Mouse (Mus musculus) small intestine, adult 2 months (tissue): ENCODE results near the gene Rbms1. TPM values are rescaled to one million over a fixed set of nuclear protein-coding genes. Genes with fewer than 3 reads are reported as not detected.

Source experiments
- H3K27ac ChIP-seq: fragments of 200-500 bp; 2 replicates; pipeline ENCODE4 v1.5.1; 2012; ENCODE audit warnings: low read depth, low read length, control low read depth, inconsistent platforms; ENCODE audit not compliant: insufficient read depth
- H3K27me3 ChIP-seq: fragments of 200-500 bp; 2 replicates; pipeline ENCODE4 v1.6.1; 2012; ENCODE audit warnings: mild to moderate bottlenecking, moderate library complexity, low read length, inconsistent platforms; ENCODE audit not compliant: control insufficient read depth, insufficient read depth
- H3K36me3 ChIP-seq: fragments of 200-500 bp; 2 replicates; pipeline ENCODE4 v1.6.1; 2012; ENCODE audit warnings: mild to moderate bottlenecking, low read length, control low read depth, inconsistent platforms; ENCODE audit not compliant: control insufficient read depth, insufficient read depth
- H3K4me1 ChIP-seq: fragments of 200-500 bp; 2 replicates; pipeline ENCODE4 v1.6.1; 2012; ENCODE audit warnings: low read length, inconsistent platforms, mixed read lengths; ENCODE audit not compliant: control insufficient read depth, insufficient read depth, insufficient read length
- H3K4me3 ChIP-seq: fragments of 200-500 bp; 2 replicates; pipeline ENCODE4 v1.5.1; 2012; ENCODE audit warnings: low read depth, mild to moderate bottlenecking, control low read depth, inconsistent platforms, low read length, moderate library complexity
- CTCF ChIP-seq: fragments of 200-500 bp; IDR thresholded peaks from 2 replicates; pipeline ENCODE4 v1.5.1; 2012; ENCODE audit warnings: low read depth, mild to moderate bottlenecking, control low read depth, inconsistent platforms, low read length, moderate library complexity, mixed read lengths; ENCODE audit not compliant: insufficient replicate concordance, insufficient read length; ENCODE audit errors: extremely low read depth
- POLR2A ChIP-seq: fragments of 200-500 bp; IDR thresholded peaks from 2 replicates; pipeline ENCODE4 v1.6.1; 2012; ENCODE audit warnings: low read depth, mild to moderate bottlenecking, control low read depth, inconsistent platforms, low read length, moderate library complexity
- WGBS: fragments of 180-500 bp; shearing (Covaris S2); methylation state at CpG from one replicate; pipeline ENCODE4 v1.1.7; 2018; 5-methylcytosine and 5-hydroxymethylcytosine counted together
- polyA plus RNA-seq: library from polyadenylated mRNA; depleted of rRNA; stranded (reverse); fragments of >200 nt; gene quantifications from 2 replicates; pipeline ENCODE4 v1.2.3, GENCODE M21; 2012

Gene Rbms1
- polyA plus RNA-seq, 1 experiment: 41.2 TPM

GRCm38 (mm10) chr2:60810617-60811016, 152.4 kb downstream of the Rbms1 start:
- TF ChIP-seq CTCF: no peak; the same call in 1 of the 2 replicates
- no peak for TF ChIP-seq POLR2A
- H3K27ac ChIP-seq: no peak overlapping the region
- no peaks in the 10 kb centered on the region for H3K27me3 ChIP-seq
- H3K4me3 ChIP-seq: no peak overlapping the region
- H3K36me3 ChIP-seq: no peaks in the 10 kb centered on the region
- peaks cover 9% of the 10 kb centered on the region for H3K4me1 ChIP-seq

GRCm38 (mm10) chr2:60809441-60809921, 153.5 kb downstream of the Rbms1 start:
- 73% methylated on average over 7 of the region's 7 CpGs for WGBS
- Histone ChIP-seq H3K27me3 (no peaks in the 10 kb centered on the region), H3K36me3 (no peaks in the 10 kb centered on the region), H3K27ac (no peak overlapping the region), H3K4me3 (no peak overlapping the region), H3K4me1 (peaks cover 9% of the 10 kb centered on the region)
- TF ChIP-seq POLR2A (no peak), CTCF (no peak)

DNA sequence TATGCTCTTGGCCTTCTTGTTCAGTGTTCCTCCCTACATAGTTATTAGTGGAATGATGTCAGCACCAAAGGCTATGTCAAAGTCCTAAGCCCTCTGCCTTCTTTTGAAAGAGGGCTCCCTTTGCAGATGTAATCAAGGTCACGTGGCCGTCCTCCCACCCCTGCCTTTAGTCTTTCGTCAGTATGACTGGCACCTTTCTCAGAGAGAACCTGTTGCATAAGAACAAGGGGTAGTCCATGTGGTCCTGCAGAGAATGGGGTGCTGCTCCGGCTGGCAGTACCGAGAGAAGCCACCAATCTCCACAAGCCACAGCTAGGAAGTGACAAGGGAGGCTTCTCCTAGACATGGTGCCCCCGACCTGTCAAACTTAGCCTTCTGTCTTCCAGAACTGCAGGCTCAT, 154.2 kb downstream of the Rbms1 start:
- WGBS: 92% methylated on average over 6 of the region's 6 CpGs
- no peak overlapping the region for H3K4me3 ChIP-seq
- H3K4me1 ChIP-seq: peaks cover 9% of the 10 kb centered on the region
- no peaks in the 10 kb centered on the region for H3K27me3 ChIP-seq
- no peak overlapping the region; the same call in 1 of the 2 replicates for H3K27ac ChIP-seq
- TF ChIP-seq CTCF (no peak), POLR2A (no peak)
- H3K36me3 ChIP-seq: no peaks in the 10 kb centered on the region

- WGBS: 60% methylated on average over 11 of the region's 11 CpGs
- Histone ChIP-seq H3K4me1 (peaks cover 9% of the 10 kb centered on the region), H3K4me3 (no peak overlapping the region), H3K36me3 (no peaks in the 10 kb centered on the region), H3K27me3 (no peaks in the 10 kb centered on the region), H3K27ac (no peak overlapping the region)
- TF ChIP-seq POLR2A: no peak
- no peak for TF ChIP-seq CTCF
Measured at GRCm38 (mm10) chr2:60807341-60808195, 155.4 kb downstream of the Rbms1 start.

DNA sequence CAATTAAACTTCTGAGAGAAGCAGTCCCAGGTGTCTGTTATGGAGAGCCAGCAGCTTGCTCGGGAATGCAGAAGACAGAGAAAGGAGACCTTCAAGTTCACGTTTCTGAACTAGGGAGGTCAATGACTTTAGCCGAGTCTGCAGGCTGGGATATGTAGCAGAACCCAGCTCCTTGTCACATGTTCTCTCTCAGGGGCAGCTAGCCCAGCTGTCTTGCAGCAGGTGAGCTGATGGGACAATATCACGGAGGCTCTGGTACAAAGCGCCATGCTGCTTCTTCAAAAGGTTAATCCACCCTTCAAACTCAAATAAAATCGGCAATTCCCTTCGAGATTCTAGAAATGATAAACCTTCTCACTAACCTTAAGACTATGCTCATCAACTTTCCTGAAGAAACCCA, 158.2 kb downstream of the Rbms1 start:
- TF ChIP-seq POLR2A: no peak
- TF ChIP-seq CTCF: no peak
- Histone ChIP-seq H3K4me1 (peaks cover 4% of the 10 kb centered on the region), H3K27ac (no peak overlapping the region), H3K36me3 (no peaks in the 10 kb centered on the region), H3K27me3 (no peaks in the 10 kb centered on the region), H3K4me3 (no peak overlapping the region)
- 80% methylated on average over 7 of the region's 7 CpGs for WGBS

DNA sequence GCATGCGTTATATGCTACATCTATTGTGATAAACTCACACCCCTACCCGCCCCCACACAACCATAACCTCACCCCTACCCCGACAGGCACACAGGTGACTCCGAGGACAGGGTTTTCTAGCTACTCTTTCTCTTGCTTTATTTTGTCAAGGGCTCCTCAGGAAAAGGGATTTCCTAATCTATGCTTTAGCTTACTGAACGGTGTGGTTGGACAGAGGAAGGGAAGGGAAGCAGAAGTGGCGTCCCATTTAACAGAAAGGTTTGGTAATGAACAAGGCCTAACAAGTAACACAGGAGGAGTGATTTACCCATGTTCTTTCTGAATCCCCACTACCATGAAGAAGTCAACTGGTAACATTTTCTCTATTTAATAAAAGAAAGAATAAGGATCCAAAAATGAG, 159.6 kb downstream of the Rbms1 start:
- H3K4me1 ChIP-seq: no peaks in the 10 kb centered on the region; the same call in none of the 2 replicates
- no peak overlapping the region for H3K27ac ChIP-seq
- H3K36me3 ChIP-seq: no peaks in the 10 kb centered on the region
- WGBS: 88% methylated on average over 6 of the region's 6 CpGs
- H3K27me3 ChIP-seq: no peaks in the 10 kb centered on the region
- H3K4me3 ChIP-seq: no peak overlapping the region
- TF ChIP-seq CTCF: no peak

GRCm38 (mm10) chr2:60802828-60803227, 160.2 kb downstream of the Rbms1 start:
- Histone ChIP-seq H3K36me3 (no peaks in the 10 kb centered on the region), H3K4me1 (no peaks in the 10 kb centered on the region; the same call in none of the 2 replicates), H3K4me3 (no peak overlapping the region), H3K27ac (no peak overlapping the region), H3K27me3 (no peaks in the 10 kb centered on the region)
- 74% methylated on average over 8 of the region's 8 CpGs for WGBS
- no peak for TF ChIP-seq POLR2A
- TF ChIP-seq CTCF: no peak
